In genomic region chr17:13577798-13578197, GRCm38 (mm10) we compare ENCODE assay signal across 24 mouse cellular contexts.
DNase-seq lines count a peak whose midpoint lies in the region; ATAC-seq and TF ChIP-seq lines count a peak whose summit lies in the region.
"Had no signal": no experiment of that assay in that cellular context is flagged by ENCODE, and none has a peak within 500 bp of the region (broad histone marks: within the 10 kb centered on the region; RNA-seq: fewer than 3 reads in every experiment).

No protein-coding gene starts in this region.

- no peak overlapping the region for H3K9ac ChIP-seq in forebrain, embryonic 15.5 days (replicated peaks)
- no peak overlapping the region for H3K9ac ChIP-seq in forebrain, embryonic 12.5 days
- H3K9ac ChIP-seq: embryonic facial prominence, embryonic 15.5 days; hindbrain, embryonic 15.5 days; limb, embryonic 13.5 days; liver, embryonic 12.5 days; neural tube, embryonic 15.5 days had no signal

- no peak for ATAC-seq in forebrain, embryonic 15.5 days (replicated peaks)
- no peak for ATAC-seq in forebrain, embryonic 12.5 days (ENCODE audit: low FRiP score)
- no peak for ATAC-seq in erythroblast, adult 5-6 weeks (replicated peaks; ENCODE audit: low FRiP score, poor library complexity, severe bottlenecking)
- ATAC-seq: CD4-positive, CD25-positive, alpha-beta regulatory T cell, adult 4 months; intestine, embryonic 16.5 days; liver, embryonic 12.5 days had no signal

- no peak overlapping the region for H3K4me2 ChIP-seq in forebrain, embryonic 15.5 days (replicated peaks)
- H3K4me2 ChIP-seq in forebrain, embryonic 12.5 days, result no peak overlapping the region
- H3K4me2 ChIP-seq: embryonic facial prominence, embryonic 15.5 days; hindbrain, embryonic 15.5 days; limb, embryonic 13.5 days; liver, embryonic 12.5 days; neural tube, embryonic 15.5 days had no signal

- no peaks in the 10 kb centered on the region for H3K27me3 ChIP-seq in forebrain, embryonic 15.5 days
- H3K27me3 ChIP-seq in forebrain, embryonic 12.5 days, result no peaks in the 10 kb centered on the region
- H3K27me3 ChIP-seq: embryonic facial prominence, embryonic 15.5 days; hindbrain, embryonic 15.5 days; limb, embryonic 13.5 days; liver, embryonic 12.5 days; neural tube, embryonic 15.5 days had no signal

- H3K4me3 ChIP-seq in forebrain, embryonic 15.5 days, result no peak overlapping the region
- H3K4me3 ChIP-seq in forebrain, embryonic 12.5 days (replicated peaks), result no peak overlapping the region
- H3K4me3 ChIP-seq in left cerebral cortex, adult 2 months, result no peak overlapping the region
- H3K4me3 ChIP-seq: embryonic facial prominence, embryonic 15.5 days; heart, embryonic 10.5 days; hindbrain, embryonic 15.5 days; limb, embryonic 13.5 days; liver, embryonic 12.5 days; neural tube, embryonic 15.5 days had no signal

- peaks cover 29% of the 10 kb centered on the region for H3K4me1 ChIP-seq in forebrain, embryonic 15.5 days
- H3K4me1 ChIP-seq in forebrain, embryonic 12.5 days, result peaks cover 36% of the 10 kb centered on the region
- H3K4me1 ChIP-seq: embryonic facial prominence, embryonic 15.5 days; limb, embryonic 13.5 days; liver, embryonic 12.5 days had no signal

- H3K27ac ChIP-seq in forebrain, embryonic 15.5 days (replicated peaks), result 0 out of 2 replicates have a peak overlapping the region, but pooled peaks have one; percentile 18
- H3K27ac ChIP-seq in forebrain, embryonic 12.5 days, result no peak overlapping the region
- peak overlapping the region; percentile 9; the same call in 1 of the 2 replicates for H3K27ac ChIP-seq in left cerebral cortex, adult 2 months
- H3K27ac ChIP-seq: embryonic facial prominence, embryonic 15.5 days; heart, embryonic 10.5 days; hindbrain, embryonic 15.5 days; limb, embryonic 13.5 days; liver, embryonic 12.5 days; neural tube, embryonic 15.5 days had no signal

- H3K9me3 ChIP-seq in forebrain, embryonic 15.5 days, result no peaks in the 10 kb centered on the region
- H3K9me3 ChIP-seq in forebrain, embryonic 12.5 days, result no peaks in the 10 kb centered on the region
- H3K9me3 ChIP-seq: embryonic facial prominence, embryonic 15.5 days; heart, embryonic 10.5 days; hindbrain, embryonic 15.5 days; limb, embryonic 13.5 days; liver, embryonic 12.5 days; neural tube, embryonic 15.5 days had no signal

- intact Hi-C loops in left cerebral cortex, adult 2 months (cut with DNase I), result no loop called here

- 26% methylated on average over 3 of the region's 3 CpGs for WGBS in forebrain, embryonic 15.5 days
- WGBS in forebrain, embryonic 12.5 days, result 55% methylated on average over 3 of the region's 3 CpGs

- DNase-seq in left cerebral cortex, adult 2 months (ENCODE audit: extremely low spot score in 1 of 2, low spot score in 2 of 2), result no peak
- DNase-seq in left cerebral cortex, adult 18-20 months (ENCODE audit: low spot score in 2 of 2), result no peak
- DNase-seq in right cerebral cortex, adult 18-20 months, result peak; percentile 40
- DNase-seq in right cerebral cortex, postnatal 4 days, result no peak
- DNase-seq: adrenal gland, postnatal 25 days; cerebellum, adult 11 months; cerebellum, adult 9-11 months; heart, postnatal 4 days; kidney, adult 9 months; kidney, postnatal 14 days; layer of hippocampus, postnatal 36 days; lung, adult 18-20 months; lung, postnatal 10 days had no signal

- no peaks in the 10 kb centered on the region for H3K36me3 ChIP-seq in forebrain, embryonic 15.5 days
- H3K36me3 ChIP-seq in forebrain, embryonic 12.5 days (replicated peaks), result no peaks in the 10 kb centered on the region
- H3K36me3 ChIP-seq: embryonic facial prominence, embryonic 15.5 days; heart, embryonic 10.5 days; hindbrain, embryonic 15.5 days; limb, embryonic 13.5 days; liver, embryonic 12.5 days; neural tube, embryonic 15.5 days had no signal

- TF ChIP-seq CTCF in left cerebral cortex, adult 2 months (IDR thresholded peaks at IDR 0.05), result no peak
